Mouse (Mus musculus) MEL (cell line): ENCODE measurements around the gene Slc4a7. TPM values are rescaled to one million over a fixed set of nuclear protein-coding genes. Genes with fewer than 3 reads are reported as not detected.

Source experiments
- DNase-seq: peaks from one replicate; pipeline ENCODE4 v3.0.0; 2011; ENCODE audit warnings: low read depth, low spot score
- H3K27ac ChIP-seq: 2 replicates; pipeline ENCODE4 v1.5.1; 2012; ENCODE audit warnings: low read depth, mild to moderate bottlenecking, control low read depth, low read length, moderate library complexity; ENCODE audit not compliant: control insufficient read depth
- H3K27me3 ChIP-seq, 2 experiments: fragments of 150-350 bp in 1 of 2; sonication (generic) in 1 of 2; 2 replicates each; pipeline ENCODE4 v1.6.1; 2012; ENCODE audit warnings: low read length in 2 of 2, mild to moderate bottlenecking in 2 of 2, improper control_type of control experiment in 1 of 2, moderate library complexity in 1 of 2; ENCODE audit not compliant: insufficient read depth in 2 of 2, control insufficient read depth in 1 of 2
- H3K36me3 ChIP-seq, 2 experiments: 2 replicates each; pipeline ENCODE4 v1.6.1; 2012 to 2014; ENCODE audit warnings: low read length in 2 of 2, improper control_type of control experiment in 1 of 2, inconsistent platforms in 1 of 2, mild to moderate bottlenecking in 1 of 2; ENCODE audit not compliant: insufficient read depth in 2 of 2, control insufficient read depth in 1 of 2
- H3K4me1 ChIP-seq, 2 experiments: fragments of 150-350 bp in 1 of 2; sonication (generic) in 1 of 2; 2 replicates each; pipeline ENCODE4 v1.6.1; 2012; ENCODE audit warnings: low read length in 2 of 2, improper control_type of control experiment in 1 of 2, mild to moderate bottlenecking in 1 of 2; ENCODE audit not compliant: insufficient read depth in 2 of 2, control insufficient read depth in 1 of 2
- H3K4me3 ChIP-seq, 2 experiments: fragments of 150-350 bp in 1 of 2; sonication (generic) in 1 of 2; 2 replicates each; pipeline ENCODE4 v1.5.1; 2012; ENCODE audit warnings: low read depth in 2 of 2, low read length in 2 of 2, mild to moderate bottlenecking in 2 of 2, moderate library complexity in 2 of 2, control low read depth in 1 of 2, improper control_type of control experiment in 1 of 2; ENCODE audit not compliant: control insufficient read depth in 1 of 2, insufficient read depth in 1 of 2
- H3K79me2 ChIP-seq: 2 replicates; pipeline ENCODE4 v1.6.1; 2012; ENCODE audit warnings: mild to moderate bottlenecking, low read length, moderate library complexity; ENCODE audit not compliant: control insufficient read depth, poor library complexity, insufficient read depth
- H3K9ac ChIP-seq: 2 replicates; pipeline ENCODE4 v1.6.1; 2012; ENCODE audit warnings: low read depth, mild to moderate bottlenecking, control low read depth, low read length, moderate library complexity; ENCODE audit not compliant: control insufficient read depth, poor library complexity, severe bottlenecking
- H3K9me3 ChIP-seq: fragments of 150-350 bp; sonication (generic); replicated peaks from 2 replicates; pipeline ENCODE4 v1.6.1; 2012; ENCODE audit warnings: mild to moderate bottlenecking, low read length, improper control_type of control experiment, moderate library complexity; ENCODE audit not compliant: insufficient read depth
- BHLHE40 ChIP-seq: IDR thresholded peaks from 2 replicates; pipeline ENCODE4 v1.6.1; 2012; ENCODE audit warnings: low read depth, mild to moderate bottlenecking, inconsistent platforms, low read length, improper control_type of control experiment, borderline replicate concordance
- CHD1 ChIP-seq: IDR thresholded peaks from 2 replicates; pipeline ENCODE4 v1.6.1; 2012; ENCODE audit warnings: low read depth, mild to moderate bottlenecking, inconsistent platforms, low read length, improper control_type of control experiment
- CTCF ChIP-seq, 3 experiments: IDR thresholded peaks in 2 of 3; conservative IDR thresholded peaks in 1 of 3; 2 replicates each; pipeline ENCODE4 v1.5.1; 2011 to 2012; ENCODE audit warnings: low read length in 3 of 3, low read depth in 2 of 3, mild to moderate bottlenecking in 2 of 3, improper control_type of control experiment in 1 of 3, inconsistent platforms in 1 of 3, mixed read lengths in 1 of 3, moderate library complexity in 1 of 3; ENCODE audit not compliant: control insufficient read depth in 1 of 3, insufficient read depth in 1 of 3, poor library complexity in 1 of 3, severe bottlenecking in 1 of 3
- ETS1 ChIP-seq: IDR thresholded peaks from 2 replicates; pipeline ENCODE4 v1.6.1; 2012; ENCODE audit warnings: low read depth, mild to moderate bottlenecking, inconsistent platforms, low read length, improper control_type of control experiment, moderate library complexity
- GATA1 ChIP-seq: IDR thresholded peaks from 2 replicates; pipeline ENCODE4 v1.6.1; 2011; ENCODE audit warnings: low read depth, low read length, improper control_type of control experiment
- HCFC1 ChIP-seq: IDR thresholded peaks from 2 replicates; pipeline ENCODE4 v1.6.1; 2012; ENCODE audit warnings: low read depth, mild to moderate bottlenecking, inconsistent platforms, low read length, improper control_type of control experiment, moderate library complexity
- JUND ChIP-seq: IDR thresholded peaks from 2 replicates; pipeline ENCODE4 v1.6.1; 2011; ENCODE audit warnings: low read depth, mild to moderate bottlenecking, improper control_type of control experiment, low read length
- MAFK ChIP-seq: IDR thresholded peaks from 2 replicates; pipeline ENCODE4 v1.6.1; 2011; ENCODE audit warnings: low read depth, mild to moderate bottlenecking, low read length, improper control_type of control experiment, borderline replicate concordance
- MEF2A ChIP-seq: IDR thresholded peaks from 2 replicates; pipeline ENCODE4 v1.6.1; 2014; ENCODE audit warnings: low read depth, mild to moderate bottlenecking, inconsistent platforms, low read length, improper control_type of control experiment; ENCODE audit not compliant: poor library complexity, insufficient replicate concordance, severe bottlenecking; ENCODE audit errors: extremely low read depth
- MYB ChIP-seq: IDR thresholded peaks from 2 replicates; pipeline ENCODE4 v1.6.1; 2011; ENCODE audit warnings: mild to moderate bottlenecking, low read depth, low read length, improper control_type of control experiment
- MYC ChIP-seq: IDR thresholded peaks from 2 replicates; pipeline ENCODE4 v1.6.1; 2011; ENCODE audit warnings: low read depth, mild to moderate bottlenecking, low read length, improper control_type of control experiment, moderate library complexity
- POLR2A ChIP-seq, 2 experiments: IDR thresholded peaks; 2 replicates each; pipeline ENCODE4 v1.6.1; 2011 to 2012; ENCODE audit warnings: low read length in 2 of 2, mild to moderate bottlenecking in 2 of 2, control low read depth in 1 of 2, improper control_type of control experiment in 1 of 2, low read depth in 1 of 2, moderate library complexity in 1 of 2; ENCODE audit not compliant: control insufficient read depth in 1 of 2, insufficient read depth in 1 of 2, poor library complexity in 1 of 2
- POLR2AphosphoS2 ChIP-seq: IDR thresholded peaks from 2 replicates; pipeline ENCODE4 v1.6.1; 2011; ENCODE audit warnings: low read length, improper control_type of control experiment
- SMC3 ChIP-seq: IDR thresholded peaks from 2 replicates; pipeline ENCODE4 v1.6.1; 2011; ENCODE audit warnings: low read depth, low read length, improper control_type of control experiment
- TBP ChIP-seq: IDR thresholded peaks from 2 replicates; pipeline ENCODE4 v1.8.0; 2011; ENCODE audit warnings: low read depth, low read length, improper control_type of control experiment
- UBTF ChIP-seq: IDR thresholded peaks from 2 replicates; pipeline ENCODE4 v1.6.1; 2012; ENCODE audit warnings: low read depth, mild to moderate bottlenecking, inconsistent platforms, low read length, improper control_type of control experiment, moderate library complexity, borderline replicate concordance; ENCODE audit not compliant: insufficient read depth
- USF1 ChIP-seq: IDR thresholded peaks from 2 replicates; pipeline ENCODE4 v1.6.1; 2014; ENCODE audit warnings: low read depth, mild to moderate bottlenecking, inconsistent platforms, low read length, improper control_type of control experiment, moderate library complexity
- USF2 ChIP-seq, 2 experiments: IDR thresholded peaks; 2 replicates each; pipeline ENCODE4 v1.6.1; 2011 to 2012; ENCODE audit warnings: improper control_type of control experiment in 2 of 2, low read length in 2 of 2, borderline replicate concordance in 1 of 2, inconsistent platforms in 1 of 2, low read depth in 1 of 2, mild to moderate bottlenecking in 1 of 2; ENCODE audit not compliant: insufficient read depth in 1 of 2
- ZC3H11A ChIP-seq: IDR thresholded peaks from 2 replicates; pipeline ENCODE4 v1.6.1; 2012; ENCODE audit warnings: low read depth, mild to moderate bottlenecking, inconsistent platforms, low read length, improper control_type of control experiment
- ZKSCAN1 ChIP-seq: IDR thresholded peaks from 2 replicates; pipeline ENCODE4 v1.6.1; 2012; ENCODE audit warnings: low read depth, mild to moderate bottlenecking, inconsistent platforms, low read length, improper control_type of control experiment, moderate library complexity
- ZMIZ1 ChIP-seq: IDR thresholded peaks from 2 replicates; pipeline ENCODE4 v1.6.1; 2012; ENCODE audit warnings: low read depth, mild to moderate bottlenecking, inconsistent platforms, low read length, improper control_type of control experiment, moderate library complexity
- polyA plus RNA-seq, 2 experiments: library from polyadenylated mRNA; stranded (reverse) in 1 of 2; unstranded in 1 of 2; fragments of >175 nt in 1 of 2; fragments of >200 nt in 1 of 2; gene quantifications; 2 replicates each; pipeline versions ENCODE4 v1.2.1 to v1.2.4; 2012; ENCODE audit warnings: low replicate concordance in 2 of 2, low read depth in 1 of 2; ENCODE audit not compliant: insufficient read length in 2 of 2, insufficient read depth in 1 of 2, missing spikeins in 1 of 2
- total RNA-seq: library from RNA; depleted of rRNA; stranded (reverse); fragments of 300-350 nt; gene quantifications from 2 replicates; pipeline ENCODE4 v1.2.3, GENCODE M21; 2012

The Slc4a7 gene
- total and polyA plus RNA-seq, 3 experiments = 8.2 to 30.2 (median 12.8) TPM

GRCm38 (mm10) chr14:14684771-14685170, 17.3 kb upstream of the Slc4a7 start:
- no peak overlapping the region for H3K27ac ChIP-seq
- TF ChIP-seq BHLHE40 (no peak), CTCF (IDR thresholded peaks at IDR 0.05 in 2 of 3, conservative IDR thresholded peaks at IDR 0.05 in 1 of 3; ENCODE audit: control insufficient read depth in 1 of 3, insufficient read depth in 1 of 3, low read depth in 2 of 3, low read length in 3 of 3, poor library complexity in 1 of 3, severe bottlenecking in 1 of 3) (no peak), GATA1 (no peak), USF1 (no peak), USF2 (IDR thresholded peaks at IDR 0.05; ENCODE audit: borderline replicate concordance in 1 of 2, insufficient read depth in 1 of 2, low read depth in 1 of 2, low read length in 2 of 2) (no peak), UBTF (no peak), MYB (no peak), POLR2AphosphoS2 (no peak), ZKSCAN1 (no peak), TBP (no peak), ETS1 (no peak), HCFC1 (no peak), ZMIZ1 (no peak), MEF2A (no peak), CHD1 (no peak), MYC (no peak), MAFK (no peak)
- no peak for DNase-seq

DNA sequence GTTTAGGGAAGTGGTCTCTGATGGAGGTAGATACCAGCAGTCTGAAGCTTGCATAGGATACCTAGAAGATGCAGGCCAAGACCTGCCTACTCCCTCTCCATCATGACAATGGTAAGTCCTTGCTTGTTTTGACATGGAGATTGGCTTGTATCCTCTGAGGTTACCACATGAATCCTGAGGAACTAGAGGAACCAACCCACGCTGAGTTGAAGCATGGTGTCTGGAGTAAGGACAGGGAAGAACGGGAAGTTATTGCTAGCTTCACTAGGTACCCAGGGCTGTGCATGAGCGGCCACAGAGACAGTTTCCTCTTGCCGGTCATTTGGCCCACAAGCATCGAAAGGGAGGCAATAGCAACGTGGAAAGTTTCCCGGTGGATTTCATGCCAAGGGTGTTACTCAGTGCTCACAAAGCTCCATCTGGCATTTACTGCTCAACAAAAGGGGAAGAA, 16.0 kb upstream of the Slc4a7 start:
- TF ChIP-seq ZC3H11A (no peak), JUND (no peak), MEF2A (no peak), SMC3 (no peak), MYB (no peak), ZMIZ1 (no peak), POLR2A (IDR thresholded peaks at IDR 0.05; ENCODE audit: control insufficient read depth in 1 of 2, insufficient read depth in 1 of 2, low read depth in 1 of 2, low read length in 2 of 2, poor library complexity in 1 of 2) (no peak), MAFK (no peak)
- TF ChIP-seq, all 39 proteins: peak for 0
- DNase-seq = no peak

More at GRCm38 (mm10) chr14:14684771-14685170, 17.3 kb upstream of the Slc4a7 start:
- Histone ChIP-seq H3K27me3 (no peaks in the 10 kb centered on the region), H3K4me1 (no peaks in the 10 kb centered on the region; a peak in 1 of 4 replicates), H3K4me3 (no peak overlapping the region), H3K9ac (no peak overlapping the region), H3K79me2 (no peaks in the 10 kb centered on the region), H3K36me3 (no peaks in the 10 kb centered on the region), H3K9me3 (no peaks in the 10 kb centered on the region)

More for the DNA sequence above, 16.0 kb upstream of the Slc4a7 start:
- no peaks in the 10 kb centered on the region; a peak in 1 of 4 replicates for H3K4me1 ChIP-seq
- no peak overlapping the region for H3K27ac ChIP-seq
- H3K79me2 ChIP-seq = no peaks in the 10 kb centered on the region
- no peak overlapping the region for H3K9ac ChIP-seq
- H3K27me3 ChIP-seq = no peaks in the 10 kb centered on the region
- H3K4me3 ChIP-seq = no peak overlapping the region
- H3K9me3 ChIP-seq = no peaks in the 10 kb centered on the region
- H3K36me3 ChIP-seq = no peaks in the 10 kb centered on the region
